Mouse (Mus musculus) heart, postnatal 14 days (tissue): ENCODE measurements around the gene Papln. TPM values are rescaled to one million over a fixed set of nuclear protein-coding genes. Genes with fewer than 3 reads are reported as not detected.

Experiments
- DNase-seq, 2 experiments: peaks; one replicate each; pipeline ENCODE4 v3.0.0; 2021 to 2022
- intact Hi-C: fragments of 180-260 bp; cut with DNase I; formaldehyde crosslinking; loops from one replicate; pipeline ENCODE4 v1.15.1; 2025
- total RNA-seq, 2 experiments: library from RNA; stranded (reverse); gene quantifications; 2 replicates each; pipeline ENCODE4 v1.2.3; 2021

Papln gene
- total RNA-seq, 2 experiments from 2014 or later: 21.8 to 24.8 TPM

DNA sequence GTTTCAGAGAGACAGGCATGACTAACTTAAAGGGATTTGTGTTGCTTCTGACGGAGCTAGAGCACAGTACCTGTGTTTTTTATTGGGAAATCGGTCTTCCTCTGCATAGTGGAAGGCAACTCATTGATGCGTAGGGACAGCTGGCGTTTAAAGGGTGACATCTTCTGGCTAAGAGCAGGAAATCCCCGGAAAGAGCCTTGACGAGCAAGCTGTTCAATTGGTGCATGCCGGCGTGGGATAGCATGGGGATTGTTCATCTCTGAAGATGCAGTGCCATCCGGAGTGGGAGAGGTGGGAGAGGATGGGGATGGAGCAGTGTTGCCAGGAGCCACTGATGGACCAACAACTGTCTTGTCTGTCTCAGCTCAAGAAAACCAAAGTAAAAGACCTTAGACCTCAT lies 37.5 kb downstream of the Papln start:
- DNase-seq: no peak
- intact Hi-C loops: no loop called here

DNA sequence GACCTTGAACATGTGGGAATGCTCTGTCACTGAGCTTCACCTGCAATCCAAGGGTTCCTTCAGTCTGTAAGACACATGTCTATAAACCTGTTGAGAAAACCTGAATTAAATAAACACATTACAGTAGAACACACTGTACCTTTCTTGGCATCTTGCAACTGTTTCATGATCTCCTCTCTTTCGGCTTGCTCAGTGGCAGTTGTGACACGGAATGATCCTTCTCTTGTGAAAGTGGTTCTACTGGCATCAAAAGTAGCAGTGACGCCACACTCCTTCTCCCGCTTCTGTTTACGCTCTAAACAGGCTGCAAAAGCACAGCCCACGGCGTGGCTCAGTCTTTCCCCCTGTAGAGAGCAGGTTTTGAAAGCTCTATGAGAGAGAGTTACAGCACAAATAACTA lies 40.2 kb downstream of the Papln start:
- intact Hi-C loops: no loop called here

DNA sequence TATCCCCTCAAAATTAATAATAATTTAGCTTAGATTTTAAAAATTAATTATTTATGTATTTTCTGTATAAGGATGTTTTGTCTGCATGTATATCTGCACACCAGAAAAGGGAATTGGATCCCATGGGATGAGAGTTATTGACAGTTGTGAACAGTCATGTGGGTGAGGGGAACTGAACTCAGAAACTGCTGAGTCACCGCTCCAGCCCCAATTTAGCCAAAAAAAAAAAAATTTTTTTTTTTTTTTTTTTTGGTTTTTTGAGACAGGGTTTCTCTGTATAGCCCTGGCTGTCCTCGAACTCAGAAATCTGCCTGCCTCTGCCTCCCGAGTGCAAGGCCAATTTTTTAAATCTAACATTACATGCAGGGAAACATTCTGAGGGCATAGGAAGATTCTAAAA lies 48.5 kb downstream of the Papln start:
- intact Hi-C loops: no loop called here
- no peak for DNase-seq

More for the DNA sequence above, 40.2 kb downstream of the Papln start:
- DNase-seq: no peak

DNA sequence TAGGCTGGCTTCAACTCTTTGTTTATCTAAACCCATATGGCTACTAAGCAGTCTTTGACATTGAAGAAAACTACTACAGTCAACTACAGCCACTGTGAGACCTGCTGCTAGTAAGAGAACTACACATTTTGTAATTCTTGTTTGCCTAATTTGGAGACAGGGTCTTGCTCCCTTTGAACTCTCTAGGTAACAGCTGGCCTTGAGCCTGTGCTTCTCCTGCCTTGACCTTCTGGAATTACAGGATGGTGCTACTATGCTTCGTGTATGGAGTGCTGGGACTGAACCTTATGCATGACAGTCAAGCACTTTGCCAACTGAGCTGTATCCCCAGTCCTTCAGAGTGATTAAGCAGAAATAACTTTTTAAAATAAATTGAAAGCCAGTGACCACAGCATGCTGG lies 53.2 kb downstream of the Papln start:
- intact Hi-C loops: no loop called here
- no peak for DNase-seq

DNA sequence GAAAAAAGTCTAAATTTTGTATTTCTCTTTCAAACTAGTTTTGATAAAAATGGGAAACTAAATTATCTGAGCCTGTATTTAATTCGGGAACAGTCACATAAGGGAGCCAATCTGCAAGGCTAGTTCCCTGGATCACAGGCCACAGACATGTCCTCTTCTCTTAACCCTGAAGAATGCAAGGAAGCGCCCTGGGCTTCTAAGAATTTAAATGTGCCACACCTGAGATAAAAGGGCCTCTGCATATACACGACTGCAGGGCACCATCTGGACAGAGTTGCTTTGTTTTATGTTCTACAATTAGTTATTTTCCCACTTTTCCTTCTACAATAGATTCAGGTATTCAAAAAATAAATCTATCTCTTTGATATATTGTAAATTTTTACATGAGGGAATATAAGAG lies 67.0 kb downstream of the Papln start:
- intact Hi-C loops: loop anchor here (10.0 kb wide), 1 partner anchor 234 kb away; the partner anchor contains the start of gene Acot5
- DNase-seq: no peak

DNA sequence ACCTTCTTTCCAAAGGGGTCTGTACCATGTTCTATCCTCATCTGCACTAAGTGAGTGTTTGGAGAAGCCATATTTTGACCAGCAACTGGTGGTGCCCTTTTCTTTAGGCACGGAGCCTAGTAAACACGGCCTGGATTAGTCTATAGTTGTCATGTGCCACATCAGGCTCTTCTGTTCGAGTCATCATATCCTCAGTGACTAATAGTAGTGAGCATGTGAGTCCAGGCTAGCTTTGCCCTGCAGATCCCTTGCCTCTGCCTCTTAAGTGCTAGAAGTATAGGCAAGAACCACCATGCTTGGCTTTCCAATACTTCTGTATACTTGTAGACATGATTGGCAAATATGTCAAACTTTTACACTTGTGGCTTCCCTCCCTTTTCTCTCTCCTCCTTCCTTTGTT lies 70.5 kb downstream of the Papln start:
- DNase-seq: no peak
- intact Hi-C loops: loop anchor here (10.0 kb wide), 1 partner anchor 231 kb away; the partner anchor contains the start of gene Acot5

DNA sequence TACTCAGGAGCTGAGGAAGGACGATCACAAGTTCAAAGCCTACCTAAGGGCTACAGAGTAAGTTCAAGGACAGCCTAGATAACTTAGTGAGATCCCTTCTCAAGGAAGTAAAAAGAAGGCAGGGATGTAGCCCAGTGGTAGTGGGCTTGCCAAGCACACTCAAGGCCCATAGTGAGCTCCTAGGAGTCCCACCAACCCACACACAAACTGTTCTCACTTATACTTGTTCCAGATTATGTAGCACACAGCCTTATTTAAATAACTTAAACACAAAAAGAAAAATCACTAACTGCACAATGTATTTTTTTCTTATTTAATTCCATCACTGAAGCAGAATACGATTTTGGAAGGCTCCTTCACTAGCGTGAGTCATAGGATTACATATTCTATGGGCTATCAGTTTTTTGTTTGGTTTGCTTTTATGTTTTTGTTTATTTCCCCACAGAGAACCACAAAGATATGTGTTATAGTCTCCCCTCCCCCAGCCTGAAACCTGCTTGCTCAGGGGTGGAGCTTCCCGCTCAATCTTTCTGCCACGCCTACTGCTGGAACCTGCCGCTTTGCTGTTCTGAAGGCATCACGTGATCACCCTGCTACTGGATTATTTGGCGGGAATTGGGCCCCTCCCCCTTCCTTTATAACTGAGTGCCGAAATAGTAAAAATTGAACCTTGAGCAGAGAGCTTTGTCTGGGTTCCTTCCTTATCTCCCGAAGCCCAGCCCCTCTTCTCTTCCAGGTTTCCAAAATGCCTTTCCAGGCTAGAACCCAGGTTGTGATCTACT lies 78.2 kb downstream of the Papln start:
- DNase-seq: no peak
- intact Hi-C loops: no loop called here

Other genes starting within 250 kb of the Papln start
- gene Dcaf4, start 243.2 kb upstream of the Papln start, total RNA-seq: 10 to 100 TPM; 15.7 to 18.3 TPM
- gene Zfyve1, start 166.4 kb upstream of the Papln start, total RNA-seq: 10 to 100 TPM; 17.9 to 18.4 TPM
- gene Rbm25, start 132.4 kb upstream of the Papln start, total RNA-seq: 10 to 100 TPM; 63.9 to 71.8 TPM
- 10 to 100 TPM; 31.7 to 37.3 TPM for gene Psen1, start 75.5 kb upstream of the Papln start, total RNA-seq
- gene Numb, start 158.3 kb downstream of the Papln start, total RNA-seq: 10 to 100 TPM; 37.2 to 38.0 TPM
- gene Riox1, start 187.0 kb downstream of the Papln start, total RNA-seq: 1 to 10 TPM; 5.0 to 5.9 TPM
- not detected for gene Heatr4, start 221.2 kb downstream of the Papln start, total RNA-seq
- gene Acot2, start 224.2 kb downstream of the Papln start, total RNA-seq: 100 to 1,000 TPM; 146 to 155 TPM
- 10 to 100 TPM; 70.0 to 79.3 TPM for gene Acot1, start 245.9 kb downstream of the Papln start, total RNA-seq